Mouse (Mus musculus) embryonic fibroblast, embryonic 13.5 days (primary cell): Measurements from ENCODE around the gene Fcgr1.

Source experiments
- CTCF ChIP-seq: IDR thresholded peaks from 2 replicates; pipeline ENCODE4 v1.5.1; 2011; ENCODE audit warnings: mild to moderate bottlenecking, control low read depth, low read length, moderate library complexity, borderline replicate concordance; ENCODE audit not compliant: insufficient read depth
- POLR2A ChIP-seq: IDR thresholded peaks from 2 replicates; pipeline ENCODE4 v1.6.1; 2011; ENCODE audit warnings: low read depth, mild to moderate bottlenecking, control low read depth, low read length, moderate library complexity

- TF ChIP-seq POLR2A (no peak), CTCF (no peak)
Measured at GRCm38 (mm10) chr3:96321891-96322290, 28.1 kb upstream of the Fcgr1 start.
